Mouse (Mus musculus) limb, embryonic 14.5 days (tissue): ENCODE measurements around the gene Gm37240. TPM values are rescaled to one million over a fixed set of nuclear protein-coding genes. Genes with fewer than 3 reads are reported as not detected.

Source experiments
- ATAC-seq: fragments of 200-750 bp; cut with Nextera tagmentation; 2 replicates; pipeline ENCODE4 v1.8.0; 2017; ENCODE audit warnings: low read depth, moderate number of reproducible peaks, moderate TSS enrichment; ENCODE audit not compliant: low FRiP score
- DNase-seq: peaks from one replicate; pipeline ENCODE4 v3.0.0-alpha.2; 2015; ENCODE audit warnings: low spot score
- H3K27ac ChIP-seq: fragments of 300-500 bp; sonication (generic); replicated peaks from 2 replicates; pipeline ENCODE4 v1.5.1; 2014; ENCODE audit warnings: low read depth, mild to moderate bottlenecking, low read length, moderate library complexity, mixed read lengths
- H3K27me3 ChIP-seq: fragments of 300-500 bp; sonication (generic); 2 replicates; pipeline ENCODE4 v1.6.1; 2014; ENCODE audit warnings: low read length, mixed read lengths; ENCODE audit not compliant: control insufficient read depth, insufficient read depth
- H3K36me3 ChIP-seq: fragments of 300-500 bp; sonication (generic); 2 replicates; pipeline ENCODE4 v1.6.1; 2014; ENCODE audit warnings: mild to moderate bottlenecking, low read length, moderate library complexity, mixed read lengths; ENCODE audit not compliant: control insufficient read depth, insufficient read depth
- H3K4me1 ChIP-seq: fragments of 300-500 bp; sonication (generic); 2 replicates; pipeline ENCODE4 v1.6.1; 2014; ENCODE audit warnings: antibody characterized with exemption, low read length, mixed read lengths; ENCODE audit not compliant: control insufficient read depth, insufficient read depth
- H3K4me2 ChIP-seq: fragments of 300-500 bp; sonication (generic); replicated peaks from 2 replicates; pipeline ENCODE4 v1.6.1; 2014; ENCODE audit warnings: low read depth, mild to moderate bottlenecking, low read length, moderate library complexity; ENCODE audit not compliant: severe bottlenecking
- H3K4me3 ChIP-seq: fragments of 300-500 bp; sonication (generic); replicated peaks from 2 replicates; pipeline ENCODE4 v1.5.1; 2014; ENCODE audit warnings: low read length
- H3K9ac ChIP-seq: fragments of 300-500 bp; sonication (generic); 2 replicates; pipeline ENCODE4 v1.6.1; 2014; ENCODE audit warnings: mild to moderate bottlenecking, low read depth, low read length, moderate library complexity; ENCODE audit not compliant: severe bottlenecking
- H3K9me3 ChIP-seq: fragments of 300-500 bp; sonication (generic); 2 replicates; pipeline ENCODE4 v1.6.1; 2016; ENCODE audit warnings: low read length; ENCODE audit not compliant: control insufficient read depth
- POLR2A ChIP-seq: fragments of 200-500 bp; IDR thresholded peaks from 2 replicates; pipeline ENCODE4 v1.8.0; 2012; ENCODE audit warnings: inconsistent platforms, mild to moderate bottlenecking, moderate library complexity, borderline replicate concordance; ENCODE audit not compliant: insufficient read depth, insufficient read length; ENCODE audit errors: extremely low read depth
- WGBS: fragments of 180-500 bp; shearing (Covaris S2); extraction: QIAGEN DNeasy Blood & Tissue Kit; methylation state at CpG from one replicate; pipeline ENCODE4 v1.1.7; 2014; 5-methylcytosine and 5-hydroxymethylcytosine counted together
- polyA plus RNA-seq, 2 experiments: library from polyadenylated mRNA; depleted of rRNA in 1 of 2; stranded (reverse) in 1 of 2; unstranded in 1 of 2; fragments of >200 nt; fragmentation: Nextera tagmentation in 1 of 2; extraction: Ambion mirVana in 1 of 2; gene quantifications; 2 replicates each; pipeline versions ENCODE4 v1.2.1 to v1.2.3; 2012 to 2014

The Gm37240 gene
- polyA plus RNA-seq, 2 experiments = 2.0 to 13.4 TPM

GRCm38 (mm10) chr3:84541881-84542280 is 1345.4 kb downstream of the Gm37240 start:
- TF ChIP-seq POLR2A = no peak
- H3K4me2 ChIP-seq = no peak overlapping the region
- no peaks in the 10 kb centered on the region for H3K9me3 ChIP-seq
- H3K27ac ChIP-seq = no peak overlapping the region
- DNase-seq (no peak), ATAC-seq (no peak)
- H3K9ac ChIP-seq = no peak overlapping the region
- no peak overlapping the region for H3K4me3 ChIP-seq
- 80% methylated on average over 1 of the region's 1 CpGs for WGBS
- H3K36me3 ChIP-seq = no peaks in the 10 kb centered on the region
- no peaks in the 10 kb centered on the region for H3K27me3 ChIP-seq
- no peaks in the 10 kb centered on the region for H3K4me1 ChIP-seq

- DNase-seq (no peak), ATAC-seq (no peak)
- no peak overlapping the region for H3K9ac ChIP-seq
- H3K4me2 ChIP-seq = no peak overlapping the region
- H3K27me3 ChIP-seq = no peaks in the 10 kb centered on the region
- H3K4me1 ChIP-seq = no peaks in the 10 kb centered on the region
- no peaks in the 10 kb centered on the region for H3K36me3 ChIP-seq
- no peak overlapping the region for H3K4me3 ChIP-seq
- TF ChIP-seq POLR2A = no peak
- H3K27ac ChIP-seq = no peak overlapping the region
- no peaks in the 10 kb centered on the region for H3K9me3 ChIP-seq
These were observed 1346.7 kb downstream of the Gm37240 start for GRCm38 (mm10) chr3:84540640-84541039.

- Histone ChIP-seq H3K4me2 (no peak overlapping the region), H3K4me3 (no peak overlapping the region), H3K27me3 (no peaks in the 10 kb centered on the region), H3K27ac (no peak overlapping the region), H3K4me1 (no peaks in the 10 kb centered on the region), H3K9ac (no peak overlapping the region), H3K36me3 (no peaks in the 10 kb centered on the region), H3K9me3 (no peaks in the 10 kb centered on the region)
- 85% methylated on average over 6 of the region's 6 CpGs for WGBS
- TF ChIP-seq POLR2A = no peak
- no peak for ATAC-seq
- no peak for DNase-seq
These were observed 1350.3 kb downstream of the Gm37240 start for GRCm38 (mm10) chr3:84536987-84537386.

GRCm38 (mm10) chr3:84533227-84533626 is 1354.1 kb downstream of the Gm37240 start:
- H3K27me3 ChIP-seq = no peaks in the 10 kb centered on the region
- no peak overlapping the region for H3K4me3 ChIP-seq
- ATAC-seq = no peak
- no peaks in the 10 kb centered on the region for H3K36me3 ChIP-seq
- H3K4me1 ChIP-seq = no peaks in the 10 kb centered on the region
- DNase-seq = no peak
- no peak overlapping the region for H3K9ac ChIP-seq
- H3K9me3 ChIP-seq = no peaks in the 10 kb centered on the region
- no peak overlapping the region for H3K4me2 ChIP-seq
- 83% methylated on average over 5 of the region's 5 CpGs for WGBS
- TF ChIP-seq POLR2A = no peak
- H3K27ac ChIP-seq = no peak overlapping the region

GRCm38 (mm10) chr3:84529021-84529420 is 1358.3 kb downstream of the Gm37240 start:
- no peak overlapping the region for H3K9ac ChIP-seq
- no peak for DNase-seq
- no peak overlapping the region for H3K4me2 ChIP-seq
- no peak overlapping the region for H3K4me3 ChIP-seq
- H3K9me3 ChIP-seq = no peaks in the 10 kb centered on the region
- H3K27me3 ChIP-seq = no peaks in the 10 kb centered on the region
- WGBS = 73% methylated on average over 2 of the region's 2 CpGs
- ATAC-seq = no peak
- H3K27ac ChIP-seq = no peak overlapping the region
- no peak for TF ChIP-seq POLR2A
- H3K36me3 ChIP-seq = peaks cover 16% of the 10 kb centered on the region; the same call in 1 of the 2 replicates
- H3K4me1 ChIP-seq = no peaks in the 10 kb centered on the region

- Histone ChIP-seq H3K27me3 (no peaks in the 10 kb centered on the region), H3K9me3 (no peaks in the 10 kb centered on the region), H3K27ac (no peak overlapping the region), H3K4me3 (no peak overlapping the region), H3K4me1 (no peaks in the 10 kb centered on the region), H3K36me3 (peaks cover 16% of the 10 kb centered on the region; the same call in 1 of the 2 replicates), H3K9ac (no peak overlapping the region), H3K4me2 (no peak overlapping the region)
- ATAC-seq (no peak), DNase-seq (no peak)
- TF ChIP-seq POLR2A = no peak
- WGBS = 77% methylated on average over 1 of the region's 1 CpGs
These were observed 1362.4 kb downstream of the Gm37240 start for GRCm38 (mm10) chr3:84524952-84525351.
